Mouse (Mus musculus) bone marrow macrophage, adult 2 months (primary cell): ENCODE measurements around the gene 1700037C18Rik.

Experiments
- CTCF ChIP-seq: IDR thresholded peaks from 2 replicates; pipeline ENCODE4 v1.5.1; 2012; ENCODE audit warnings: low read depth, mild to moderate bottlenecking, low read length, moderate library complexity
- POLR2A ChIP-seq: IDR thresholded peaks from 2 replicates; pipeline ENCODE4 v1.6.1; 2012; ENCODE audit warnings: mild to moderate bottlenecking, low read depth, low read length, borderline replicate concordance

- TF ChIP-seq CTCF (no peak), POLR2A (no peak)
These were observed 11.9 kb downstream of the 1700037C18Rik start for GRCm38 (mm10) chr16:3896553-3896952.
